Mouse (Mus musculus) hindbrain, embryonic 15.5 days (tissue): ENCODE measurements around the gene Marco. TPM values are rescaled to one million over a fixed set of nuclear protein-coding genes. Genes with fewer than 3 reads are reported as not detected.

Source experiments
- ATAC-seq: fragments of 200-750 bp; cut with Nextera tagmentation; 2 replicates; pipeline ENCODE4 v1.8.0; 2017; ENCODE audit warnings: low read depth, moderate number of reproducible peaks, moderate TSS enrichment; ENCODE audit not compliant: low FRiP score
- H3K27ac ChIP-seq: fragments of 300-500 bp; sonication (generic); replicated peaks from 2 replicates; pipeline ENCODE4 v1.5.1; 2015; ENCODE audit warnings: mild to moderate bottlenecking, inconsistent platforms
- H3K27me3 ChIP-seq: fragments of 300-500 bp; sonication (generic); 2 replicates; pipeline ENCODE4 v1.6.1; 2015; ENCODE audit warnings: control low read depth, inconsistent platforms
- H3K36me3 ChIP-seq: fragments of 300-500 bp; sonication (generic); 2 replicates; pipeline ENCODE4 v1.6.1; 2015; ENCODE audit warnings: control low read depth, inconsistent platforms
- H3K4me1 ChIP-seq: fragments of 300-500 bp; sonication (generic); replicated peaks from 2 replicates; pipeline ENCODE4 v1.6.1; 2015; ENCODE audit warnings: control low read depth, inconsistent platforms
- H3K4me2 ChIP-seq: fragments of 300-500 bp; sonication (generic); 2 replicates; pipeline ENCODE4 v1.6.1; 2015; ENCODE audit warnings: moderate library complexity, mild to moderate bottlenecking, inconsistent platforms
- H3K4me3 ChIP-seq: fragments of 300-500 bp; sonication (generic); 2 replicates; pipeline ENCODE4 v1.5.1; 2015; ENCODE audit warnings: mild to moderate bottlenecking, inconsistent platforms
- H3K9ac ChIP-seq: fragments of 300-500 bp; sonication (generic); 2 replicates; pipeline ENCODE4 v1.6.1; 2015; ENCODE audit warnings: inconsistent platforms
- H3K9me3 ChIP-seq: fragments of 300-500 bp; sonication (generic); 2 replicates; pipeline ENCODE4 v1.6.1; 2016; ENCODE audit warnings: control low read depth, inconsistent platforms
- WGBS: fragments of 180-500 bp; shearing (Covaris S2); methylation state at CpG from one replicate; pipeline ENCODE4 v1.1.7; 2015; 5-methylcytosine and 5-hydroxymethylcytosine counted together
- polyA plus RNA-seq: library from polyadenylated mRNA; unstranded; fragments of >200 nt; fragmentation: Nextera tagmentation; extraction: Ambion mirVana; gene quantifications from 2 replicates; pipeline ENCODE4 v1.2.1, GENCODE M21; 2015

Marco gene
- polyA plus RNA-seq, 1 experiment from 2014 or later = 0.10 TPM

- no peaks in the 10 kb centered on the region for H3K9me3 ChIP-seq
- H3K27me3 ChIP-seq = no peaks in the 10 kb centered on the region
- no peak for ATAC-seq
- no peak overlapping the region for H3K4me3 ChIP-seq
- no peak overlapping the region for H3K9ac ChIP-seq
- no peak overlapping the region for H3K4me2 ChIP-seq
- H3K36me3 ChIP-seq = no peaks in the 10 kb centered on the region
- no peaks in the 10 kb centered on the region for H3K4me1 ChIP-seq
- no peak overlapping the region for H3K27ac ChIP-seq
- 84% methylated on average over 5 of the region's 5 CpGs for WGBS
Observed at GRCm38 (mm10) chr1:120430171-120430570, 74.7 kb downstream of the Marco start.

GRCm38 (mm10) chr1:120425587-120425986 is 79.2 kb downstream of the Marco start:
- WGBS = 77% methylated on average over 8 of the region's 8 CpGs
- no peak overlapping the region for H3K27ac ChIP-seq
- H3K27me3 ChIP-seq = no peaks in the 10 kb centered on the region
- no peak for ATAC-seq
- H3K4me2 ChIP-seq = no peak overlapping the region
- no peaks in the 10 kb centered on the region for H3K4me1 ChIP-seq
- H3K9me3 ChIP-seq = no peaks in the 10 kb centered on the region
- H3K4me3 ChIP-seq = no peak overlapping the region
- H3K36me3 ChIP-seq = no peaks in the 10 kb centered on the region
- H3K9ac ChIP-seq = no peak overlapping the region

Other genes starting within 250 kb of the Marco start
- 3.5 and 4.4 TPM in 2 replicates for gene Steap3, start 232.3 kb downstream of the Marco start, polyA plus RNA-seq
- gene C1ql2, start 164.4 kb downstream of the Marco start, polyA plus RNA-seq = 7.2 and 7.4 TPM in 2 replicates
- 3.7 and 8.0 TPM in 2 replicates for gene En1, start 97.4 kb upstream of the Marco start, polyA plus RNA-seq